Mouse (Mus musculus) lung, postnatal 0 days (tissue): ENCODE measurements around the gene Rell1. TPM values are rescaled to one million over a fixed set of nuclear protein-coding genes. Genes with fewer than 3 reads are reported as not detected.

ENCODE experiments used
- ATAC-seq: fragments of 200-750 bp; cut with Nextera tagmentation; 2 replicates; pipeline ENCODE4 v1.8.0; 2017; ENCODE audit warnings: moderate library complexity
- DNase-seq: peaks from one replicate; pipeline ENCODE4 v3.0.0-alpha.2; 2016; ENCODE audit warnings: low spot score
- H3K27ac ChIP-seq: fragments of 300-500 bp; sonication (generic); 2 replicates; pipeline ENCODE4 v1.5.1; 2014; ENCODE audit warnings: antibody characterized with exemption, mild to moderate bottlenecking, low read length, mixed read lengths
- H3K27me3 ChIP-seq: fragments of 300-500 bp; sonication (generic); replicated peaks from 2 replicates; pipeline ENCODE4 v1.6.1; 2014; ENCODE audit warnings: low read length, mixed read lengths; ENCODE audit not compliant: insufficient read depth
- H3K36me3 ChIP-seq: fragments of 300-500 bp; sonication (generic); 2 replicates; pipeline ENCODE4 v1.6.1; 2014; ENCODE audit warnings: low read length, mixed read lengths; ENCODE audit not compliant: insufficient read depth
- H3K4me1 ChIP-seq: fragments of 300-500 bp; sonication (generic); 2 replicates; pipeline ENCODE4 v1.6.1; 2014; ENCODE audit warnings: antibody characterized with exemption, low read depth, low read length, mixed read lengths; ENCODE audit not compliant: insufficient read depth
- H3K4me2 ChIP-seq: fragments of 300-500 bp; sonication (generic); replicated peaks from 2 replicates; pipeline ENCODE4 v1.6.1; 2014; ENCODE audit warnings: low read depth, mild to moderate bottlenecking, low read length, moderate library complexity, mixed read lengths
- H3K4me3 ChIP-seq: fragments of 300-500 bp; sonication (generic); 2 replicates; pipeline ENCODE4 v1.5.1; 2014; ENCODE audit warnings: low read depth, low read length
- H3K9ac ChIP-seq: fragments of 300-500 bp; sonication (generic); replicated peaks from 2 replicates; pipeline ENCODE4 v1.6.1; 2014; ENCODE audit warnings: low read depth, mild to moderate bottlenecking
- H3K9me3 ChIP-seq: fragments of 300-500 bp; sonication (generic); 2 replicates; pipeline ENCODE4 v1.6.1; 2016; ENCODE audit warnings: low read length, mixed read lengths
- CTCF ChIP-seq: IDR thresholded peaks from 2 replicates; pipeline ENCODE4 v1.5.1; 2016; ENCODE audit warnings: antibody characterized with exemption, mild to moderate bottlenecking
- EP300 ChIP-seq: IDR thresholded peaks from 2 replicates; pipeline ENCODE4 v1.6.1; 2016; ENCODE audit warnings: antibody characterized with exemption, mild to moderate bottlenecking, control low read depth
- WGBS: fragments of 180-500 bp; shearing (Covaris S2); extraction: QIAGEN DNeasy Blood & Tissue Kit; methylation state at CpG from one replicate; pipeline ENCODE4 v1.1.7; 2014; 5-methylcytosine and 5-hydroxymethylcytosine counted together
- polyA plus RNA-seq: library from polyadenylated mRNA; unstranded; fragments of >200 nt; fragmentation: Nextera tagmentation; extraction: Ambion mirVana; gene quantifications from 2 replicates; pipeline ENCODE4 v1.2.1, GENCODE M21; 2015

Gene Rell1
- polyA plus RNA-seq, 1 experiment from 2014 or later = 27.0 TPM

GRCm38 (mm10) chr5:63986337-63986736 lies 17.6 kb upstream of the Rell1 start:
- no peak overlapping the region for H3K9ac ChIP-seq
- no peaks in the 10 kb centered on the region for H3K27me3 ChIP-seq
- TF ChIP-seq EP300 = no peak
- TF ChIP-seq CTCF = no peak
- no peak overlapping the region for H3K4me2 ChIP-seq
- DNase-seq = no peak
- no peak for ATAC-seq
- H3K4me1 ChIP-seq = no peaks in the 10 kb centered on the region
- H3K9me3 ChIP-seq = no peaks in the 10 kb centered on the region
- WGBS = 69% methylated on average over 6 of the region's 6 CpGs
- H3K4me3 ChIP-seq = no peak overlapping the region
- no peaks in the 10 kb centered on the region for H3K36me3 ChIP-seq
- no peak overlapping the region for H3K27ac ChIP-seq

- no peaks in the 10 kb centered on the region for H3K27me3 ChIP-seq
- H3K4me3 ChIP-seq = no peak overlapping the region
- DNase-seq (peak; percentile 65), ATAC-seq (0 out of 2 replicates have a peak, but pooled peaks have one; percentile 21)
- 0 out of 2 replicates have a peak overlapping the region, but pooled peaks have one; percentile 1 for H3K4me2 ChIP-seq
- TF ChIP-seq EP300 (peak; percentile 22; the same call in 1 of the 2 replicates), CTCF (no peak)
- WGBS = 18% methylated on average over 11 of the region's 11 CpGs
- H3K9ac ChIP-seq = no peak overlapping the region
- no peaks in the 10 kb centered on the region for H3K4me1 ChIP-seq
- H3K27ac ChIP-seq = no peak overlapping the region
- H3K36me3 ChIP-seq = no peaks in the 10 kb centered on the region
- H3K9me3 ChIP-seq = no peaks in the 10 kb centered on the region
Measured at GRCm38 (mm10) chr5:63982296-63982695, 13.6 kb upstream of the Rell1 start.

- Histone ChIP-seq H3K4me1 (peaks cover 13% of the 10 kb centered on the region), H3K27ac (no peak overlapping the region), H3K36me3 (no peaks in the 10 kb centered on the region), H3K9me3 (no peaks in the 10 kb centered on the region), H3K27me3 (no peaks in the 10 kb centered on the region), H3K4me3 (no peak overlapping the region), H3K4me2 (no peak overlapping the region), H3K9ac (no peak overlapping the region)
- DNase-seq (no peak), ATAC-seq (no peak)
- TF ChIP-seq EP300 (no peak), CTCF (no peak)
- 82% methylated on average over 2 of the region's 2 CpGs for WGBS
Measured at GRCm38 (mm10) chr5:63970991-63971390, 2.3 kb upstream of the Rell1 start.

GRCm38 (mm10) chr5:63970281-63970732 lies 1.6 kb upstream of the Rell1 start:
- Histone ChIP-seq H3K4me1 (peaks cover 13% of the 10 kb centered on the region), H3K36me3 (no peaks in the 10 kb centered on the region), H3K27me3 (no peaks in the 10 kb centered on the region), H3K9ac (no peak overlapping the region), H3K4me2 (no peak overlapping the region), H3K4me3 (no peak overlapping the region), H3K9me3 (no peaks in the 10 kb centered on the region), H3K27ac (peak overlapping the region; percentile 48; the same call in 1 of the 2 replicates)
- peak; percentile 53 for DNase-seq
- no peak for ATAC-seq
- TF ChIP-seq CTCF = no peak
- TF ChIP-seq EP300 = 0 out of 2 replicates have a peak, but pooled peaks have one; percentile 7
- WGBS = 8% methylated on average over 7 of the region's 7 CpGs

- DNase-seq (peak; percentile 44), ATAC-seq (no peak)
- H3K27ac ChIP-seq = peak overlapping the region; percentile 48
- TF ChIP-seq CTCF (no peak), EP300 (0 out of 2 replicates have a peak, but pooled peaks have one; percentile 11)
- no peaks in the 10 kb centered on the region for H3K9me3 ChIP-seq
- H3K36me3 ChIP-seq = no peaks in the 10 kb centered on the region
- no peak overlapping the region for H3K9ac ChIP-seq
- H3K4me3 ChIP-seq = peak overlapping the region; percentile 77
- H3K27me3 ChIP-seq = no peaks in the 10 kb centered on the region
- WGBS = 15% methylated on average over 5 of the region's 5 CpGs
- peak overlapping the region; percentile 77; the same call in 1 of the 2 replicates for H3K4me2 ChIP-seq
- peaks cover 13% of the 10 kb centered on the region for H3K4me1 ChIP-seq
Measured at GRCm38 (mm10) chr5:63969476-63970112, 897 bp upstream of the Rell1 start.

GRCm38 (mm10) chr5:63967591-63968141 lies 1.0 kb downstream of the Rell1 start:
- Histone ChIP-seq H3K27me3 (no peaks in the 10 kb centered on the region), H3K27ac (peak overlapping the region; percentile 85), H3K4me1 (peaks cover 13% of the 10 kb centered on the region), H3K4me3 (peak overlapping the region; percentile 77), H3K36me3 (no peaks in the 10 kb centered on the region), H3K9me3 (no peaks in the 10 kb centered on the region), H3K4me2 (peak overlapping the region; percentile 77), H3K9ac (peak overlapping the region; percentile 68; the same call in 1 of the 2 replicates)
- 3% methylated on average over 12 of the region's 12 CpGs for WGBS
- DNase-seq (peak; percentile 67), ATAC-seq (no peak)
- TF ChIP-seq EP300 (no peak), CTCF (no peak)
